Mouse (Mus musculus): ENCODE results near the gene Gm36210. TPM values are rescaled to one million over a fixed set of nuclear protein-coding genes. Genes with fewer than 3 reads are reported as not detected.

Gm36210 gene
- total and polyA plus RNA-seq, 2 experiments from 2014 or later = 0.08 to 0.88 TPM

GRCm38 (mm10) chr7:4943223-4943815 is 37.0 kb upstream of the Gm36210 start:
- peak overlapping the region; percentile 68 for H3K4me2 ChIP-seq (ENCODE audit: low read depth, low read length)
- ATAC-seq (ENCODE audit: insufficient read depth, low read depth) (peak; percentile 87), DNase-seq (ENCODE audit: low spot score) (peak; percentile 93)
- H3K9ac ChIP-seq (replicated peaks; ENCODE audit: low read depth, low read length) = 0 out of 2 replicates have a peak overlapping the region, but pooled peaks have one; percentile 18
- H3K9me3 ChIP-seq (replicated peaks; ENCODE audit: control insufficient read depth, low read length) = no peaks in the 10 kb centered on the region
- H3K36me3 ChIP-seq (replicated peaks; ENCODE audit: control insufficient read depth, insufficient read depth, low read length) = no peaks in the 10 kb centered on the region
- no peak overlapping the region for H3K27ac ChIP-seq (ENCODE audit: low read depth)
- TF ChIP-seq EP300 (IDR thresholded peaks at IDR 0.05; ENCODE audit: low read depth) (no peak), CTCF (IDR thresholded peaks at IDR 0.05; ENCODE audit: low read depth) (peak; percentile 98)
- H3K4me1 ChIP-seq (ENCODE audit: control insufficient read depth, insufficient read depth) = peaks cover 3% of the 10 kb centered on the region; the same call in 1 of the 2 replicates
- H3K27me3 ChIP-seq (ENCODE audit: control insufficient read depth, insufficient read depth, low read length) = no peaks in the 10 kb centered on the region
- H3K4me3 ChIP-seq (ENCODE audit: low read depth, low read length) = peak overlapping the region; percentile 41
- 12% methylated on average over 15 of the region's 15 CpGs for WGBS

- no peak overlapping the region for H3K4me2 ChIP-seq (ENCODE audit: low read depth, low read length)
- H3K36me3 ChIP-seq (replicated peaks; ENCODE audit: control insufficient read depth, insufficient read depth, low read length) = no peaks in the 10 kb centered on the region
- ATAC-seq (ENCODE audit: insufficient read depth, low read depth) (no peak), DNase-seq (ENCODE audit: low spot score) (no peak)
- H3K9ac ChIP-seq (replicated peaks; ENCODE audit: low read depth, low read length) = no peak overlapping the region
- H3K9me3 ChIP-seq (replicated peaks; ENCODE audit: control insufficient read depth, low read length) = no peaks in the 10 kb centered on the region
- H3K27me3 ChIP-seq (ENCODE audit: control insufficient read depth, insufficient read depth, low read length) = no peaks in the 10 kb centered on the region
- peaks cover 3% of the 10 kb centered on the region; the same call in 1 of the 2 replicates for H3K4me1 ChIP-seq (ENCODE audit: control insufficient read depth, insufficient read depth)
- no peak overlapping the region for H3K4me3 ChIP-seq (ENCODE audit: low read depth, low read length)
- H3K27ac ChIP-seq (ENCODE audit: low read depth) = no peak overlapping the region
- WGBS = 32% methylated on average over 5 of the region's 5 CpGs
- TF ChIP-seq EP300 (IDR thresholded peaks at IDR 0.05; ENCODE audit: low read depth) (no peak), CTCF (IDR thresholded peaks at IDR 0.05; ENCODE audit: low read depth) (no peak)
Observed at GRCm38 (mm10) chr7:4942673-4943072, 36.4 kb upstream of the Gm36210 start.

- WGBS = 16% methylated on average over 9 of the region's 9 CpGs
- no peak overlapping the region for H3K9ac ChIP-seq (replicated peaks; ENCODE audit: low read depth, low read length)
- no peak overlapping the region for H3K27ac ChIP-seq (ENCODE audit: low read depth)
- no peak overlapping the region for H3K4me2 ChIP-seq (ENCODE audit: low read depth, low read length)
- no peaks in the 10 kb centered on the region for H3K9me3 ChIP-seq (replicated peaks; ENCODE audit: control insufficient read depth, low read length)
- H3K4me3 ChIP-seq (ENCODE audit: low read depth, low read length) = no peak overlapping the region
- no peaks in the 10 kb centered on the region for H3K27me3 ChIP-seq (ENCODE audit: control insufficient read depth, insufficient read depth, low read length)
- ATAC-seq (ENCODE audit: insufficient read depth, low read depth) (peak; percentile 39; the same call in 1 of the 2 replicates), DNase-seq (ENCODE audit: low spot score) (peak; percentile 47)
- no peaks in the 10 kb centered on the region for H3K36me3 ChIP-seq (replicated peaks; ENCODE audit: control insufficient read depth, insufficient read depth, low read length)
- TF ChIP-seq EP300 (IDR thresholded peaks at IDR 0.05; ENCODE audit: low read depth) = no peak
- peak; percentile 83 for TF ChIP-seq CTCF (IDR thresholded peaks at IDR 0.05; ENCODE audit: low read depth)
- peaks cover 3% of the 10 kb centered on the region; the same call in 1 of the 2 replicates for H3K4me1 ChIP-seq (ENCODE audit: control insufficient read depth, insufficient read depth)
Observed at GRCm38 (mm10) chr7:4940068-4940479, 33.8 kb upstream of the Gm36210 start.

DNA sequence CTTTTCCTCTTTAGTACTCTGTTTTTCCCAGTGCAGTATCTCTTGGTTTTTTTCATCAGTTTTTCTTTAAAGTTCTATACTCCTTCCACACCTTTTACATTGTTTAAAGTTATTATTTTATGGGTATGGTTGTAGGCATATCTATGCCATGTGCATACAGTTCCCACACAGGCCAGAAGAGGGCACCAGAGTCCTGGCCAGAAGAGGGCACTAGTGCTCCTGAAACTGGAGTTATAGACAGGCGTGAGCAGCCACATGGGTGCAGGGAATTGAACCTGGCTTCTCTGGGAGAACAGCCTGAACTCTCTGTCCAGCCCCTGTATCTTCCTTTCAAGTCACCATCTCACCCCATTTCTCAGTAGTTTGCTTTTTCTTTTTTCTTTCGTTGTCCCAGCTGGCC is 32.1 kb upstream of the Gm36210 start:
- no peak overlapping the region for H3K9ac ChIP-seq (replicated peaks; ENCODE audit: low read depth, low read length)
- 41% methylated on average over 2 of the region's 2 CpGs for WGBS
- no peak overlapping the region for H3K4me2 ChIP-seq (ENCODE audit: low read depth, low read length)
- DNase-seq (ENCODE audit: low spot score) = peak; percentile 43
- TF ChIP-seq EP300 (IDR thresholded peaks at IDR 0.05; ENCODE audit: low read depth) = no peak
- TF ChIP-seq CTCF (IDR thresholded peaks at IDR 0.05; ENCODE audit: low read depth) = peak; percentile 87
- no peaks in the 10 kb centered on the region; the same call in 1 of the 2 replicates for H3K36me3 ChIP-seq (replicated peaks; ENCODE audit: control insufficient read depth, insufficient read depth, low read length)
- no peak overlapping the region for H3K4me3 ChIP-seq (ENCODE audit: low read depth, low read length)
- H3K4me1 ChIP-seq (ENCODE audit: control insufficient read depth, insufficient read depth) = peaks cover 2% of the 10 kb centered on the region; the same call in 1 of the 2 replicates
- H3K27me3 ChIP-seq (ENCODE audit: control insufficient read depth, insufficient read depth, low read length) = no peaks in the 10 kb centered on the region
- no peak overlapping the region for H3K27ac ChIP-seq (ENCODE audit: low read depth)
- ATAC-seq (ENCODE audit: insufficient read depth, low read depth) = no peak
- H3K9me3 ChIP-seq (replicated peaks; ENCODE audit: control insufficient read depth, low read length) = no peaks in the 10 kb centered on the region

GRCm38 (mm10) chr7:4937392-4937791 is 31.1 kb upstream of the Gm36210 start:
- H3K4me1 ChIP-seq (ENCODE audit: control insufficient read depth, insufficient read depth) = no peaks in the 10 kb centered on the region
- H3K27ac ChIP-seq (ENCODE audit: low read depth) = no peak overlapping the region
- 66% methylated on average over 11 of the region's 11 CpGs for WGBS
- H3K4me2 ChIP-seq (ENCODE audit: low read depth, low read length) = no peak overlapping the region
- no peak for ATAC-seq (ENCODE audit: insufficient read depth, low read depth)
- DNase-seq (ENCODE audit: low spot score) = no peak
- no peaks in the 10 kb centered on the region for H3K27me3 ChIP-seq (ENCODE audit: control insufficient read depth, insufficient read depth, low read length)
- TF ChIP-seq EP300 (IDR thresholded peaks at IDR 0.05; ENCODE audit: low read depth) (no peak), CTCF (IDR thresholded peaks at IDR 0.05; ENCODE audit: low read depth) (no peak)
- no peaks in the 10 kb centered on the region for H3K9me3 ChIP-seq (replicated peaks; ENCODE audit: control insufficient read depth, low read length)
- no peak overlapping the region for H3K9ac ChIP-seq (replicated peaks; ENCODE audit: low read depth, low read length)
- no peaks in the 10 kb centered on the region; the same call in 1 of the 2 replicates for H3K36me3 ChIP-seq (replicated peaks; ENCODE audit: control insufficient read depth, insufficient read depth, low read length)
- no peak overlapping the region for H3K4me3 ChIP-seq (ENCODE audit: low read depth, low read length)

GRCm38 (mm10) chr7:4936832-4937231 is 30.5 kb upstream of the Gm36210 start:
- H3K9ac ChIP-seq (replicated peaks; ENCODE audit: low read depth, low read length) = no peak overlapping the region
- H3K4me3 ChIP-seq (ENCODE audit: low read depth, low read length) = no peak overlapping the region
- H3K36me3 ChIP-seq (replicated peaks; ENCODE audit: control insufficient read depth, insufficient read depth, low read length) = no peaks in the 10 kb centered on the region; the same call in 1 of the 2 replicates
- ATAC-seq (ENCODE audit: insufficient read depth, low read depth) (no peak), DNase-seq (ENCODE audit: low spot score) (no peak)
- no peaks in the 10 kb centered on the region for H3K9me3 ChIP-seq (replicated peaks; ENCODE audit: control insufficient read depth, low read length)
- no peak overlapping the region for H3K4me2 ChIP-seq (ENCODE audit: low read depth, low read length)
- no peaks in the 10 kb centered on the region for H3K4me1 ChIP-seq (ENCODE audit: control insufficient read depth, insufficient read depth)
- TF ChIP-seq CTCF (IDR thresholded peaks at IDR 0.05; ENCODE audit: low read depth) (no peak), EP300 (IDR thresholded peaks at IDR 0.05; ENCODE audit: low read depth) (no peak)
- H3K27me3 ChIP-seq (ENCODE audit: control insufficient read depth, insufficient read depth, low read length) = no peaks in the 10 kb centered on the region
- WGBS = 49% methylated on average over 10 of the region's 10 CpGs
- H3K27ac ChIP-seq (ENCODE audit: low read depth) = no peak overlapping the region
